7 mouse cellular contexts compared by ENCODE assay signal in genomic region chr4:43508666-43508997, GRCm38 (mm10). TPM values are rescaled to one million over a fixed set of nuclear protein-coding genes. Genes with fewer than 3 reads are reported as not detected.
DNase-seq lines count a peak whose midpoint lies in the region; ATAC-seq and TF ChIP-seq lines count a peak whose summit lies in the region.

No protein-coding gene starts in this region.

- H3K4me3 ChIP-seq in forebrain, embryonic 14.5 days (ENCODE audit: low read depth, low read length), result peak overlapping the region; percentile 18
- H3K4me3 ChIP-seq in intestine, postnatal 0 days (ENCODE audit: low read depth, low read length), result peak overlapping the region; percentile 43
- peak overlapping the region; percentile 45 for H3K4me3 ChIP-seq in lung, embryonic 14.5 days (ENCODE audit: low read depth, low read length)
- peak overlapping the region; percentile 35 for H3K4me3 ChIP-seq in neural tube, embryonic 13.5 days

- H3K27ac ChIP-seq in forebrain, embryonic 14.5 days (ENCODE audit: low read depth, low read length), result no peak overlapping the region
- peak overlapping the region; percentile 68 for H3K27ac ChIP-seq in intestine, postnatal 0 days (ENCODE audit: low read depth, low read length)
- no peak overlapping the region for H3K27ac ChIP-seq in lung, embryonic 14.5 days (ENCODE audit: low read depth)
- H3K27ac ChIP-seq in neural tube, embryonic 13.5 days (replicated peaks), result no peak overlapping the region

- 8% methylated on average over 13 of the region's 13 CpGs for WGBS in forebrain, embryonic 14.5 days
- 5% methylated on average over 13 of the region's 13 CpGs for WGBS in intestine, postnatal 0 days
- 3% methylated on average over 13 of the region's 13 CpGs for WGBS in lung, embryonic 14.5 days
- 5% methylated on average over 13 of the region's 13 CpGs for WGBS in neural tube, embryonic 13.5 days

- peak; percentile 49 for DNase-seq in ES-CJ7 (ENCODE audit: low read depth, low spot score)
- peak; percentile 70 for DNase-seq in adrenal gland, postnatal 10 days
- no peak for DNase-seq in forebrain, embryonic 14.5 days (ENCODE audit: low spot score)
- peak; percentile 71 for DNase-seq in lung, embryonic 14.5 days
- no peak for DNase-seq in adipocyte (ENCODE audit: low spot score)

- peaks cover 15% of the 10 kb centered on the region for H3K4me1 ChIP-seq in forebrain, embryonic 14.5 days (ENCODE audit: control insufficient read depth, insufficient read depth, low read length)
- peaks cover 4% of the 10 kb centered on the region for H3K4me1 ChIP-seq in intestine, postnatal 0 days (replicated peaks; ENCODE audit: control insufficient read depth, insufficient read depth, low read length)
- H3K4me1 ChIP-seq in lung, embryonic 14.5 days (ENCODE audit: insufficient read depth), result no peaks in the 10 kb centered on the region
- H3K4me1 ChIP-seq in neural tube, embryonic 13.5 days (replicated peaks), result peaks cover 17% of the 10 kb centered on the region

- H3K9ac ChIP-seq in forebrain, embryonic 14.5 days (ENCODE audit: low read length), result peak overlapping the region; percentile 21; the same call in 1 of the 2 replicates
- peak overlapping the region; percentile 47; the same call in 1 of the 2 replicates for H3K9ac ChIP-seq in intestine, postnatal 0 days (ENCODE audit: low read depth, low read length)
- H3K9ac ChIP-seq in lung, embryonic 14.5 days, result peak overlapping the region; percentile 55
- H3K9ac ChIP-seq in neural tube, embryonic 13.5 days, result peak overlapping the region; percentile 55

- peak overlapping the region; percentile 46 for H3K4me2 ChIP-seq in forebrain, embryonic 14.5 days (ENCODE audit: low read length)
- peak overlapping the region; percentile 70 for H3K4me2 ChIP-seq in intestine, postnatal 0 days (replicated peaks; ENCODE audit: low read depth)
- peak overlapping the region; percentile 76 for H3K4me2 ChIP-seq in lung, embryonic 14.5 days
- H3K4me2 ChIP-seq in neural tube, embryonic 13.5 days, result peak overlapping the region; percentile 55

- no peaks in the 10 kb centered on the region for H3K36me3 ChIP-seq in forebrain, embryonic 14.5 days (ENCODE audit: control insufficient read depth, insufficient read depth, low read length)
- no peaks in the 10 kb centered on the region; the same call in 1 of the 2 replicates for H3K36me3 ChIP-seq in intestine, postnatal 0 days (ENCODE audit: control insufficient read depth, insufficient read depth)
- H3K36me3 ChIP-seq in lung, embryonic 14.5 days (ENCODE audit: insufficient read depth), result no peaks in the 10 kb centered on the region
- no peaks in the 10 kb centered on the region for H3K36me3 ChIP-seq in neural tube, embryonic 13.5 days

- peaks cover 9% of the 10 kb centered on the region for H3K27me3 ChIP-seq in forebrain, embryonic 14.5 days (replicated peaks; ENCODE audit: control insufficient read depth, insufficient read depth, low read length)
- H3K27me3 ChIP-seq in intestine, postnatal 0 days (replicated peaks; ENCODE audit: control insufficient read depth, insufficient read depth, low read length), result no peaks in the 10 kb centered on the region
- H3K27me3 ChIP-seq in lung, embryonic 14.5 days (ENCODE audit: insufficient read depth, low read length), result no peaks in the 10 kb centered on the region
- peaks cover 48% of the 10 kb centered on the region for H3K27me3 ChIP-seq in neural tube, embryonic 13.5 days

- H3K9me3 ChIP-seq in forebrain, embryonic 14.5 days (replicated peaks; ENCODE audit: control insufficient read depth, low read length), result no peaks in the 10 kb centered on the region
- no peaks in the 10 kb centered on the region for H3K9me3 ChIP-seq in intestine, postnatal 0 days (ENCODE audit: control insufficient read depth)
- H3K9me3 ChIP-seq in lung, embryonic 14.5 days (ENCODE audit: low read depth, low read length), result no peaks in the 10 kb centered on the region
- H3K9me3 ChIP-seq in neural tube, embryonic 13.5 days, result no peaks in the 10 kb centered on the region

- peak; percentile 32 for TF ChIP-seq CTCF in intestine, postnatal 0 days (IDR thresholded peaks at IDR 0.05; ENCODE audit: low read depth)
- peak; percentile 32 for TF ChIP-seq CTCF in lung, embryonic 14.5 days (IDR thresholded peaks at IDR 0.05; ENCODE audit: low read depth)

- ATAC-seq in forebrain, embryonic 14.5 days, result peak; percentile 46; the same call in 1 of the 2 replicates
- ATAC-seq in intestine, postnatal 0 days, result peak; percentile 86
- ATAC-seq in lung, embryonic 14.5 days (ENCODE audit: insufficient read depth), result peak; percentile 72
- 0 out of 2 replicates have a peak, but pooled peaks have one; percentile 28 for ATAC-seq in neural tube, embryonic 13.5 days (ENCODE audit: low read depth)

RNA-seq across cellular contexts. Expression of gene Car9, which starts 1.9 kb away (rescaled TPM):
- under 1 TPM; 0.76 to 0.90 TPM for total RNA-seq in adrenal gland, postnatal 10 days (2021)
- polyA plus RNA-seq in forebrain, embryonic 14.5 days (2014; fragmentation: Nextera tagmentation; extraction: Ambion mirVana), result 0.22 TPM in 1 of 2 replicates, not detected in the other
- polyA plus RNA-seq in intestine, postnatal 0 days (2015; fragmentation: Nextera tagmentation; extraction: Ambion mirVana), result 4.8 and 5.4 TPM in 2 replicates
- polyA plus RNA-seq in lung, embryonic 14.5 days (2014; fragmentation: Nextera tagmentation; extraction: Ambion mirVana), result 3.7 and 4.5 TPM in 2 replicates
- 0.33 and 0.56 TPM in 2 replicates for polyA plus RNA-seq in neural tube, embryonic 13.5 days (2015; fragmentation: Nextera tagmentation; extraction: Ambion mirVana)

RNA-seq across cellular contexts. Expression of gene Arhgef39, which starts 9.1 kb away (rescaled TPM):
- 10 to 100 TPM in 1 of 2 experiments, 1 to 10 TPM in 1; 6.2 to 10.9 TPM for total RNA-seq in adrenal gland, postnatal 10 days (2021)
- polyA plus RNA-seq in forebrain, embryonic 14.5 days (2014; fragmentation: Nextera tagmentation; extraction: Ambion mirVana), result 14.0 and 15.9 TPM in 2 replicates
- polyA plus RNA-seq in intestine, postnatal 0 days (2015; fragmentation: Nextera tagmentation; extraction: Ambion mirVana), result 10.3 and 12.3 TPM in 2 replicates
- 42.5 and 51.8 TPM in 2 replicates for polyA plus RNA-seq in lung, embryonic 14.5 days (2014; fragmentation: Nextera tagmentation; extraction: Ambion mirVana)
- polyA plus RNA-seq in neural tube, embryonic 13.5 days (2015; fragmentation: Nextera tagmentation; extraction: Ambion mirVana), result 10.0 and 10.4 TPM in 2 replicates

RNA-seq across cellular contexts. Expression of gene Tpm2, which starts 14.9 kb away (rescaled TPM):
- 100 to 1,000 TPM; 203 to 822 TPM for total RNA-seq in adrenal gland, postnatal 10 days (2021)
- polyA plus RNA-seq in forebrain, embryonic 14.5 days (2014; fragmentation: Nextera tagmentation; extraction: Ambion mirVana), result 10.7 and 13.4 TPM in 2 replicates
- 928 and 1,046 TPM in 2 replicates for polyA plus RNA-seq in intestine, postnatal 0 days (2015; fragmentation: Nextera tagmentation; extraction: Ambion mirVana)
- 185 and 194 TPM in 2 replicates for polyA plus RNA-seq in lung, embryonic 14.5 days (2014; fragmentation: Nextera tagmentation; extraction: Ambion mirVana)
- polyA plus RNA-seq in neural tube, embryonic 13.5 days (2015; fragmentation: Nextera tagmentation; extraction: Ambion mirVana), result 29.0 and 77.1 TPM in 2 replicates

RNA-seq across cellular contexts. Expression of gene Ccdc107, which starts 15.9 kb away (rescaled TPM):
- total RNA-seq in adrenal gland, postnatal 10 days (2021), result 10 to 100 TPM; 41.1 to 45.5 TPM
- 68.7 and 69.1 TPM in 2 replicates for polyA plus RNA-seq in forebrain, embryonic 14.5 days (2014; fragmentation: Nextera tagmentation; extraction: Ambion mirVana)
- polyA plus RNA-seq in intestine, postnatal 0 days (2015; fragmentation: Nextera tagmentation; extraction: Ambion mirVana), result 79.8 and 83.1 TPM in 2 replicates
- polyA plus RNA-seq in lung, embryonic 14.5 days (2014; fragmentation: Nextera tagmentation; extraction: Ambion mirVana), result 61.4 and 70.8 TPM in 2 replicates
- polyA plus RNA-seq in neural tube, embryonic 13.5 days (2015; fragmentation: Nextera tagmentation; extraction: Ambion mirVana), result 65.5 and 73.1 TPM in 2 replicates

RNA-seq across cellular contexts. Expression of gene Sit1, which starts 25.1 kb away (rescaled TPM):
- under 1 TPM; 0.51 to 0.64 TPM for total RNA-seq in adrenal gland, postnatal 10 days (2021)
- polyA plus RNA-seq in forebrain, embryonic 14.5 days (2014; fragmentation: Nextera tagmentation; extraction: Ambion mirVana), result not detected in 2 replicates
- polyA plus RNA-seq in intestine, postnatal 0 days (2015; fragmentation: Nextera tagmentation; extraction: Ambion mirVana), result not detected in 2 replicates
- polyA plus RNA-seq in lung, embryonic 14.5 days (2014; fragmentation: Nextera tagmentation; extraction: Ambion mirVana), result not detected in 2 replicates
- polyA plus RNA-seq in neural tube, embryonic 13.5 days (2015; fragmentation: Nextera tagmentation; extraction: Ambion mirVana), result not detected in 2 replicates

Comparison
In these comparisons a context has a peak if more than half of its experiments do, and no peak if none do; other contexts are left out.
1. DNase-seq: peak in ES-CJ7 (single experiment), adrenal gland, postnatal 10 days (single experiment) and lung, embryonic 14.5 days (single experiment); none in forebrain, embryonic 14.5 days (single experiment) and adipocyte (single experiment).
2. ATAC-seq: peak in every context shown above with its lines; median percentile 86 in intestine, postnatal 0 days; 72 in lung, embryonic 14.5 days; 46 in forebrain, embryonic 14.5 days; 28 in neural tube, embryonic 13.5 days.
3. Peak in every context shown above with its lines, with median percentiles within 50 percentile points of each other: H3K4me2 ChIP-seq, H3K4me3 ChIP-seq and H3K9ac ChIP-seq.